Mouse (Mus musculus): ENCODE measurements around the gene Slc27a4.

Slc27a4 gene

GRCm38 (mm10) chr2:29857341-29857740, 54.9 kb downstream of the Slc27a4 start:
- DNase-seq, result no peak

- DNase-seq, result no peak
Measured at GRCm38 (mm10) chr2:29857967-29858366, 55.5 kb downstream of the Slc27a4 start.

DNA sequence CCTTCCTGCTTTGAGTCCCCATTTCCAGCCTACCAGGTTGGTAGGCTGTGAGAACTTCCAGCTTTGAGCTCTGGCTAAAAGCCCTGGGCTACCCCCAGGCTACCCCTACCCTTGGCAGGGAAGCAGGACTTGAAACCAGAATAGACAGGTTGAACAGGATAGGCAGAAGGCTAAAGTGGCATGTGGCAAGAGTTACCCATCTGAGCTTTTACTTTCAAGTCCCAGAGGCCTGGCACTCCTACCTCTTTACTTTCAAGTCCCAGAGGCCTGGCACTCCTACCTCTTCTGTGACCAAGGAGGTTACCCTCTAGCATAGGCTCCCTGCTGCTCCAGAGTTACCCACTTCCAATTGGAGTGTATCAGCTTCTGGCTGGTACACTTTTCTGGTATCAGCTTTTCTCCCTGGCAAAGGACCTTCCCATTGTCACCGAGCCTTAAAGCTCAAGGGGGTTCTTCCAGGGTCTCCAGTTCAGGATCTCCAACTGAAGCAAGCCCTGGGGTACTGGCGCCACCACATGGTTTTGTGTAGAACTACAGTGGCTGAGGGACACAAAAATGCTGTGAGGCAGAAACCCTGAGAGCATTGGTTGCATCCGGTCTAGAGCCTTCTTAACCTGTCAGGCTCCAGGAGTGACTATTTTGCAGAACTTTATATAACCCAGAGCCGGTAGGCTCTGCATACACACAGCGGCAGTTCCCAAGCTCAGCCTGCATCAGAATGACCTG, 56.5 kb downstream of the Slc27a4 start:
- peak; percentile 76 for DNase-seq

- DNase-seq, result no peak
Measured at GRCm38 (mm10) chr2:29865125-29865524, 62.7 kb downstream of the Slc27a4 start.
